Mouse (Mus musculus) kidney, postnatal 25 days (tissue): Measurements from ENCODE around the gene Ttc25.

ENCODE experiments used
- DNase-seq, 2 experiments: peaks; one replicate each; pipeline ENCODE4 v3.0.0; 2021; ENCODE audit warnings: mixed read lengths in 2 of 2

The Ttc25 gene

DNA sequence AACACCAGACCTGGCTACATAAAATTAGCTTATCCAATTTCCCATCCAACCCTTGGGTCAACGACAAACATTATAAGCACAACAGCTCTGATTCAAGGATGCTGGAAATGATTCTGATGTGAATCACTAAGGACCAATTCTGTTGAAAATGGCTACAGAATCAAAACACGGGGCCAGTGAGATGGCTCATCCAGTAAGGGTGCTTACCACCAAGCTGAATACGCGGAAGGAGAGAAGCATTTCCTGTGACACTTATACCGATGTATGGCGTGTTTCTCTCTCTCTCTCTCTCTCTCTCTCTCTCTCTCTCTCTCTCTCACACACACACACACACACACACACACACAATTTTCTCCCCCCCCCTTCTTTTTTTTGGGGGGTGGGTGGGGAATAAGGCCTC is 61.7 kb downstream of the Ttc25 start:
- DNase-seq = no peak

DNA sequence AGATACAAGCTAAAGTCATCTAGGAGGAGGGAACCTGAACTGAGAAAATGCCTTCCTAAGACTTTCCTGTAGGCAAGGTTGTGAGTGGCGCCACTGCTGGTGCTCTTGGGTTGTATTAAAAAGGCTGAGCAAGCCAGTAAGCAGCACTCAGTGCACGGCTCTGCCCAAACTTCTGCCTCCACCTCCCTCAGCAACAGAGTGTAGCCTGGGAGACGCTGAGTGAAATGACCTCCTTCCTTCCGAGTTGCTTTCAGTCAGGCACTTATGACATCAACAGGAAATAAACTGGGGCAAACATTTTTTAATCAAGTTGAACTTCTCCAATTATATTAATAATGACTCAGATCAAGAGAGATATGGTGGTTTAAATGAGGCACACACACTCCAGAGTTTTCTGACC is 63.4 kb downstream of the Ttc25 start:
- peak in 1 of 2 experiments; percentile 27 for DNase-seq

- no peak for DNase-seq
These were observed 64.1 kb downstream of the Ttc25 start for GRCm38 (mm10) chr11:100609355-100609996.

DNA sequence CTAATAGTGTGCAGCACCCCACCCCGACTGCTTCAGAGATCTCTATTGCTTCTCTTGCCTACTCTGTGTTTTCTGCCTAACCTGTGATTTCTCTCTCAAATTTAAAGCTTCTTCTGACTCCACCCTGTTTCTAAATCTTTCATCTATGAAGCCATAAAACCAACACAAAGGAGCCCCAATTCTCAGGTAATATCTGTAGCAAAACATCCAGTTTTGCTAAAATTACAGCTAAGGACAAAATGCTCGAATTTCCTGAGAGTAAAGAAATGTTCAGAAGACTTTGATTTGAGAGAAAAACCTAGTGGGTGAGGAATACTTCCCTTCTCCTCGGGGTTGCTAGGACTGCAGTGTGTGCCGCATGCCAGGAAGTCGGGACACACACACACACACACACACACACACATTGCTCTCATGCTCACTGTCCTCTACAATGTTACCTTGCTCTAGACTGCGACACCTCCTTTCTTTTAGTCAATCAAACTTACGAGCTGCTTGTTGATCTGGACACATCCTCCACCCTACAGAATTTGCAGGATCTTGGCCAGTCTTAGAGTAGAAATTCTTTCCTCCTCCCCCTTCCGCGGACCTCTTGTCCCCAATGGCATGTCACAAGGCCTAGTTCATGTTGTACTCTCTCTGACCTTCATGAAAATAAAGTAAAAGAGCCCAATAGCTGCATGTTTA is 64.7 kb downstream of the Ttc25 start:
- peak; percentile 38 to 64 for DNase-seq

DNA sequence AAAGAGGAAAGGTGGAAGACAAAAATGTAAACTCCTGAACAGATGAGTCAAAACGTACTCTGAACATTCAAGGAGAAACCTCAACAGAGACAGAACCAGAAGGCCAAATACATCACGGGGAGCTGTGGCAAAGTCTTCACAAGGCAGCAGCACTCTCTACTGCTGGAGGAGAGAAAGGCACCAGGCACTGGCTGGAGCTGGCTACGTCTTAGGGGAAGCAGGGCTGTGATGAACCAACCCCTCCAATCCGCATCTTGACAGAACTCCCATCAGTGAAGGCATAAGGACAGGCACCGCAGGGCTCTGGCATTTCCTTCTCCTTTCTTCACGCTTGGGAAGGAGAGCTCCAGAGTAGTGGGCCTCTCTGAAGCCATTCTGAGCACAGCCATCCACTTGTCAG is 66.2 kb downstream of the Ttc25 start:
- DNase-seq = no peak

DNA sequence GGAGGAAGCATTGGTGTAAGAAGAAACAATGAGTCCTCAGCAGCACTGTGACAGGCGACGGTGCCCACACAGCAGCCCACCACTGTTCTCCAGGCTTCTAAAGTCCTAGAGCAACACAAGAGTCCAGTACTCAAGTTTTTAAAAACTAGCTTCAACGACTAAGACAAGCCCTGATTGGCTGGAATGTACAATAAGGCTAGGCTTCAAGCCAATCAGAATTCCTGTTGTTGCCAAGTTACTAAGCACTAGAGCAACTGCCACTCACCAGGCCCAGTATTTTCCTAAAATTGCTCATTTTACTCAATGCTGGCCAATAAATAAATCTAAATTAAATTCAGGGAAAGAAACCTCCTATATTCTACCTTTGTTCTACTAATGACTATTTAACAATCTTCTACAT is 67.8 kb downstream of the Ttc25 start:
- DNase-seq = peak in 1 of 2 experiments; percentile 29

GRCm38 (mm10) chr11:100616332-100616731 is 70.9 kb downstream of the Ttc25 start:
- DNase-seq = no peak

GRCm38 (mm10) chr11:100616836-100617235 is 71.4 kb downstream of the Ttc25 start:
- peak in 1 of 2 experiments; percentile 21 for DNase-seq

GRCm38 (mm10) chr11:100617480-100617879 is 72.1 kb downstream of the Ttc25 start:
- peak in 1 of 2 experiments; percentile 28 for DNase-seq

DNA sequence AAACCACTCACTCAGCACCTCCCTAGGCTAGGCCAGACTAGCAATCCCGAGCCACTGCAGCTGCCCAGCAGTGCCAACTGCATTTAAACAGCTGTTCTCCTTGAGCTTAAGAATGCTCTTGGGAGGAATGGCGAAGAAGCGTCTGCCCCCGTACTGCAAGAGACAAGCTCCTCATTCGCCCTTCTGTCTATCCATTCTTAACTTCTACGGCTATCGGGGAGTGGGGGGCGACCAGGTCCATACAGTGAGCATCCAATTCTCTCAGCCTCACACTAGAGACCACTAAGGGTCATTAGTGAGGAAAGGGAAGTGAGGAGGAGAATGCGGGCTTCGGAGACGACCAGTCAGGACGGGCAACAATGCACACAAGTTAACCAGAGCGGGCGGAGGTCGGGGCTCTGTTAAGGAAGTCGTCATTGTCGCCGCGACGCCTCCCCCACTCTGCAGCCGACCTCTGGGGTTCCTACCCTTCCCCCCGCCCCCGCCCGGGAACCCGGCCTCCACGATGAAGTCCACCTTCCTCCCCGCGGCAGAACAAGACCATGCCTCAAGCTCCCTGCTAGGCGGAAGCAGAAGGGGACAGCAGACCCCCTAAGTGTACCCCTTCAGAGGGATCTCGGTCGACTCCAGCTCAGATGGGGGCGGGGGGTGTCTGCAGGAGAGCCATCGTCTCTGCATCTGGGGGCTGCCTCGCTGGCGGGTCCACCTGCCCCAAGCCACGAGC is 73.5 kb downstream of the Ttc25 start, which contains the start of gene Nkiras2:
Gene Nkiras2 (plus strand): TSS at position 484 of the 724 bp plus-strand sequence.
- peak; percentile 74 to 85 for DNase-seq

GRCm38 (mm10) chr11:100619485-100619975 is 74.1 kb downstream of the Ttc25 start:
- peak; percentile 94 to 98 for DNase-seq

DNA sequence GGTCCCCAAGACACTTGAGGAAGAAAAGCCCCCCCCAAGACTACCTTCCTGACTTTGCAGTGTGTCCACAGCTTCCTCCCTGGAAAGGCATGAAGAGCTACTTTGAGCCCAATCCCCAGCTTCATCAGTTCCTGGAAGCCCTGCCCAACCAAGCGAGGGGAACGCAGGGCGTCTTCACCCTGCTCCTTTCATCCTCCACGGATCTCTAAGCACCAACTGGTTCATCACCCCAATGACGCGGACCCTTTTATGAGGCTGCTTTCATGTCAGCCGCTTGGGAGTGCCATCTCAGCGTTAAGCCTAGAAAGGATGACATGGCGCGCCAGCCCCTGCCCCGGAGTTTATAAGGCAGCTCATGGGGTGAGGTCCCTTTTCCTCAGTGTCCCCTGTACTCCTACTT is 74.6 kb downstream of the Ttc25 start, which contains the start of gene Dnajc7:
Gene Dnajc7 (minus strand): TSS at position 187 of the 400 bp plus-strand sequence.
- DNase-seq = no peak
